Mouse (Mus musculus): Measurements from ENCODE around the gene Gnat2. TPM values are rescaled to one million over a fixed set of nuclear protein-coding genes. Genes with fewer than 3 reads are reported as not detected.

Gene Gnat2
- polyA plus RNA-seq, 1 experiment from 2014 or later: 1.3 TPM

GRCm38 (mm10) chr3:108098316-108098715 is 5.7 kb downstream of the Gnat2 start:
- Histone ChIP-seq H3K4me3 (replicated peaks; ENCODE audit: low read length) (no peak overlapping the region), H3K4me2 (ENCODE audit: low read depth, low read length) (no peak overlapping the region), H3K27ac (ENCODE audit: low read length) (no peak overlapping the region), H3K27me3 (ENCODE audit: control insufficient read depth, insufficient read depth, low read length) (no peaks in the 10 kb centered on the region), H3K4me1 (ENCODE audit: control insufficient read depth, insufficient read depth, low read length) (peaks cover 4% of the 10 kb centered on the region; the same call in 1 of the 2 replicates), H3K9ac (ENCODE audit: low read length) (no peak overlapping the region), H3K36me3 (ENCODE audit: control insufficient read depth, insufficient read depth, low read length) (no peaks in the 10 kb centered on the region), H3K9me3 (replicated peaks; ENCODE audit: control insufficient read depth, low read length) (no peaks in the 10 kb centered on the region)
- peak; percentile 52; the same call in 1 of the 2 replicates for ATAC-seq (ENCODE audit: insufficient read depth, low FRiP score)
- WGBS: 68% methylated on average over 6 of the region's 6 CpGs

GRCm38 (mm10) chr3:108101594-108101993 is 9.0 kb downstream of the Gnat2 start:
- no peaks in the 10 kb centered on the region for H3K9me3 ChIP-seq (replicated peaks; ENCODE audit: control insufficient read depth, low read length)
- no peak overlapping the region for H3K4me3 ChIP-seq (replicated peaks; ENCODE audit: low read length)
- WGBS: 40% methylated on average over 3 of the region's 3 CpGs
- no peak for ATAC-seq (ENCODE audit: insufficient read depth, low FRiP score)
- H3K4me1 ChIP-seq (ENCODE audit: control insufficient read depth, insufficient read depth, low read length): peaks cover 4% of the 10 kb centered on the region; the same call in 1 of the 2 replicates
- H3K9ac ChIP-seq (ENCODE audit: low read length): no peak overlapping the region
- H3K36me3 ChIP-seq (ENCODE audit: control insufficient read depth, insufficient read depth, low read length): no peaks in the 10 kb centered on the region
- no peaks in the 10 kb centered on the region for H3K27me3 ChIP-seq (ENCODE audit: control insufficient read depth, insufficient read depth, low read length)
- no peak overlapping the region for H3K27ac ChIP-seq (ENCODE audit: low read length)
- no peak overlapping the region for H3K4me2 ChIP-seq (ENCODE audit: low read depth, low read length)

GRCm38 (mm10) chr3:108102075-108102474 is 9.5 kb downstream of the Gnat2 start:
- no peak overlapping the region for H3K27ac ChIP-seq (ENCODE audit: low read length)
- no peaks in the 10 kb centered on the region for H3K36me3 ChIP-seq (ENCODE audit: control insufficient read depth, insufficient read depth, low read length)
- 82% methylated on average over 6 of the region's 6 CpGs for WGBS
- H3K4me1 ChIP-seq (ENCODE audit: control insufficient read depth, insufficient read depth, low read length): peaks cover under 1% of the 10 kb centered on the region; the same call in 1 of the 2 replicates
- no peak overlapping the region for H3K4me2 ChIP-seq (ENCODE audit: low read depth, low read length)
- ATAC-seq (ENCODE audit: insufficient read depth, low FRiP score): no peak
- H3K9me3 ChIP-seq (replicated peaks; ENCODE audit: control insufficient read depth, low read length): no peaks in the 10 kb centered on the region
- H3K27me3 ChIP-seq (ENCODE audit: control insufficient read depth, insufficient read depth, low read length): no peaks in the 10 kb centered on the region
- no peak overlapping the region for H3K9ac ChIP-seq (ENCODE audit: low read length)
- no peak overlapping the region for H3K4me3 ChIP-seq (replicated peaks; ENCODE audit: low read length)

- 82% methylated on average over 3 of the region's 3 CpGs for WGBS
- H3K9me3 ChIP-seq (replicated peaks; ENCODE audit: control insufficient read depth, low read length): no peaks in the 10 kb centered on the region
- no peak overlapping the region for H3K4me2 ChIP-seq (ENCODE audit: low read depth, low read length)
- H3K9ac ChIP-seq (ENCODE audit: low read length): no peak overlapping the region
- H3K4me1 ChIP-seq (ENCODE audit: control insufficient read depth, insufficient read depth, low read length): no peaks in the 10 kb centered on the region
- H3K27ac ChIP-seq (ENCODE audit: low read length): no peak overlapping the region
- H3K27me3 ChIP-seq (ENCODE audit: control insufficient read depth, insufficient read depth, low read length): no peaks in the 10 kb centered on the region
- ATAC-seq (ENCODE audit: insufficient read depth, low FRiP score): no peak
- H3K4me3 ChIP-seq (replicated peaks; ENCODE audit: low read length): no peak overlapping the region
- peaks cover 22% of the 10 kb centered on the region for H3K36me3 ChIP-seq (ENCODE audit: control insufficient read depth, insufficient read depth, low read length)
Measured at GRCm38 (mm10) chr3:108105281-108105680, 12.7 kb downstream of the Gnat2 start.

GRCm38 (mm10) chr3:108111320-108111719 is 18.7 kb downstream of the Gnat2 start:
- H3K9me3 ChIP-seq (replicated peaks; ENCODE audit: control insufficient read depth, low read length): no peaks in the 10 kb centered on the region
- H3K27ac ChIP-seq (ENCODE audit: low read length): no peak overlapping the region
- ATAC-seq (ENCODE audit: insufficient read depth, low FRiP score): no peak
- peaks cover 30% of the 10 kb centered on the region for H3K36me3 ChIP-seq (ENCODE audit: control insufficient read depth, insufficient read depth, low read length)
- WGBS: 83% methylated on average over 5 of the region's 5 CpGs
- no peaks in the 10 kb centered on the region for H3K4me1 ChIP-seq (ENCODE audit: control insufficient read depth, insufficient read depth, low read length)
- H3K27me3 ChIP-seq (ENCODE audit: control insufficient read depth, insufficient read depth, low read length): no peaks in the 10 kb centered on the region
- H3K4me3 ChIP-seq (replicated peaks; ENCODE audit: low read length): no peak overlapping the region
- no peak overlapping the region for H3K9ac ChIP-seq (ENCODE audit: low read length)
- H3K4me2 ChIP-seq (ENCODE audit: low read depth, low read length): no peak overlapping the region

- no peak overlapping the region for H3K9ac ChIP-seq (ENCODE audit: low read length)
- no peaks in the 10 kb centered on the region for H3K27me3 ChIP-seq (ENCODE audit: control insufficient read depth, insufficient read depth, low read length)
- no peaks in the 10 kb centered on the region for H3K9me3 ChIP-seq (replicated peaks; ENCODE audit: control insufficient read depth, low read length)
- no peak overlapping the region for H3K4me3 ChIP-seq (replicated peaks; ENCODE audit: low read length)
- 78% methylated on average over 7 of the region's 7 CpGs for WGBS
- no peak overlapping the region for H3K27ac ChIP-seq (ENCODE audit: low read length)
- no peaks in the 10 kb centered on the region for H3K4me1 ChIP-seq (ENCODE audit: control insufficient read depth, insufficient read depth, low read length)
- peaks cover 30% of the 10 kb centered on the region for H3K36me3 ChIP-seq (ENCODE audit: control insufficient read depth, insufficient read depth, low read length)
- H3K4me2 ChIP-seq (ENCODE audit: low read depth, low read length): no peak overlapping the region
- ATAC-seq (ENCODE audit: insufficient read depth, low FRiP score): no peak
Measured at GRCm38 (mm10) chr3:108112246-108112645, 19.7 kb downstream of the Gnat2 start.

- 80% methylated on average over 4 of the region's 4 CpGs for WGBS
- Histone ChIP-seq H3K9ac (ENCODE audit: low read length) (no peak overlapping the region), H3K27ac (ENCODE audit: low read length) (no peak overlapping the region), H3K4me2 (ENCODE audit: low read depth, low read length) (no peak overlapping the region), H3K27me3 (ENCODE audit: control insufficient read depth, insufficient read depth, low read length) (no peaks in the 10 kb centered on the region), H3K4me1 (ENCODE audit: control insufficient read depth, insufficient read depth, low read length) (no peaks in the 10 kb centered on the region), H3K9me3 (replicated peaks; ENCODE audit: control insufficient read depth, low read length) (no peaks in the 10 kb centered on the region), H3K36me3 (ENCODE audit: control insufficient read depth, insufficient read depth, low read length) (peaks cover 28% of the 10 kb centered on the region), H3K4me3 (replicated peaks; ENCODE audit: low read length) (no peak overlapping the region)
- no peak for ATAC-seq (ENCODE audit: insufficient read depth, low FRiP score)
Measured at GRCm38 (mm10) chr3:108112666-108113065, 20.1 kb downstream of the Gnat2 start.

GRCm38 (mm10) chr3:108113591-108114289 is 21.2 kb downstream of the Gnat2 start:
- H3K27me3 ChIP-seq (ENCODE audit: control insufficient read depth, insufficient read depth, low read length): no peaks in the 10 kb centered on the region
- H3K9me3 ChIP-seq (replicated peaks; ENCODE audit: control insufficient read depth, low read length): no peaks in the 10 kb centered on the region
- no peak overlapping the region for H3K27ac ChIP-seq (ENCODE audit: low read length)
- H3K4me2 ChIP-seq (ENCODE audit: low read depth, low read length): no peak overlapping the region
- WGBS: 81% methylated on average over 7 of the region's 7 CpGs
- no peak overlapping the region for H3K4me3 ChIP-seq (replicated peaks; ENCODE audit: low read length)
- H3K4me1 ChIP-seq (ENCODE audit: control insufficient read depth, insufficient read depth, low read length): no peaks in the 10 kb centered on the region
- no peak for ATAC-seq (ENCODE audit: insufficient read depth, low FRiP score)
- H3K36me3 ChIP-seq (ENCODE audit: control insufficient read depth, insufficient read depth, low read length): peaks cover 18% of the 10 kb centered on the region; the same call in 1 of the 2 replicates
- H3K9ac ChIP-seq (ENCODE audit: low read length): no peak overlapping the region

GRCm38 (mm10) chr3:108117465-108117864 is 24.9 kb downstream of the Gnat2 start:
- H3K4me3 ChIP-seq (replicated peaks; ENCODE audit: low read length): no peak overlapping the region
- H3K4me2 ChIP-seq (ENCODE audit: low read depth, low read length): no peak overlapping the region
- H3K4me1 ChIP-seq (ENCODE audit: control insufficient read depth, insufficient read depth, low read length): no peaks in the 10 kb centered on the region
- no peaks in the 10 kb centered on the region for H3K27me3 ChIP-seq (ENCODE audit: control insufficient read depth, insufficient read depth, low read length)
- H3K9me3 ChIP-seq (replicated peaks; ENCODE audit: control insufficient read depth, low read length): no peaks in the 10 kb centered on the region
- H3K27ac ChIP-seq (ENCODE audit: low read length): no peak overlapping the region
- peaks cover 12% of the 10 kb centered on the region for H3K36me3 ChIP-seq (ENCODE audit: control insufficient read depth, insufficient read depth, low read length)
- ATAC-seq (ENCODE audit: insufficient read depth, low FRiP score): no peak
- no peak overlapping the region for H3K9ac ChIP-seq (ENCODE audit: low read length)
- 82% methylated on average over 6 of the region's 6 CpGs for WGBS

All from stomach, embryonic 16.5 days (tissue).